Mouse (Mus musculus) midbrain, embryonic 10.5 days (tissue): Measurements from ENCODE around the gene Trim66. TPM values are rescaled to one million over a fixed set of nuclear protein-coding genes. Genes with fewer than 3 reads are reported as not detected.

ENCODE experiments used
- DNase-seq: peaks from one replicate; pipeline ENCODE4 v3.0.0-alpha.2; 2017; ENCODE audit warnings: low spot score
- H3K27ac ChIP-seq: fragments of 300-500 bp; sonication (generic); replicated peaks from 2 replicates; pipeline ENCODE4 v1.5.1; 2016; ENCODE audit warnings: mild to moderate bottlenecking
- H3K27me3 ChIP-seq: fragments of 300-500 bp; sonication (generic); 2 replicates; pipeline ENCODE4 v1.6.1; 2016; ENCODE audit warnings: low read depth, mild to moderate bottlenecking; ENCODE audit not compliant: poor library complexity, severe bottlenecking
- H3K36me3 ChIP-seq: fragments of 300-500 bp; sonication (generic); 2 replicates; pipeline ENCODE4 v1.6.1; 2016; ENCODE audit warnings: mild to moderate bottlenecking, moderate library complexity
- H3K4me1 ChIP-seq: fragments of 300-500 bp; sonication (generic); 2 replicates; pipeline ENCODE4 v1.6.1; 2016
- H3K4me3 ChIP-seq: fragments of 300-500 bp; sonication (generic); 2 replicates; pipeline ENCODE4 v1.5.1; 2016; ENCODE audit warnings: mild to moderate bottlenecking, moderate library complexity
- H3K9me3 ChIP-seq: fragments of 300-500 bp; sonication (generic); replicated peaks from 2 replicates; pipeline ENCODE4 v1.6.1; 2016; ENCODE audit warnings: mild to moderate bottlenecking
- WGBS: fragments of 180-500 bp; shearing (Covaris S2); methylation state at CpG from one replicate; pipeline ENCODE4 v1.1.7; 2016; 5-methylcytosine and 5-hydroxymethylcytosine counted together
- polyA plus RNA-seq: library from polyadenylated mRNA; unstranded; fragments of >200 nt; fragmentation: Nextera tagmentation; extraction: Ambion mirVana; gene quantifications from 2 replicates; pipeline ENCODE4 v1.2.1, GENCODE M21; 2016

Trim66 gene
- 0.09 and 0.12 TPM in 2 replicates for polyA plus RNA-seq

DNA sequence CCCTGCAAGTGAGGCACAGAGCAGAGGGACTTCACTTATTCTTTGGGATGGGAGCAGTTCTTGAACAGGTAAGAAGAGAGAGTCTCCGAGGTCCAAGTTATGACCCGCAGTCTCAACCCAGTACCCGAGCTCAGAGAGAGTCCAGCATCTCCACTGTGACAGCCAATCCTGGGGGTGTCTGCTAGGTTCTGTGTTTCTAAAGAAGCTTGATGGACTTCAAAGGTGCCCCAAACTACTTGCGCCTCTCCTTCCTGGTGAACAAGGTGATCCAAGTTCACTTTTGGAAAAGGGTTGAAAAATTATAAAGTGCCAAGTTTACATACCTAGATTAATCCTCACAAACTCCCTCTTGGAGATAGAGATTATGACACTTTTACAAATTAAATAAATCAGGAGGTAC lies at the start of gene Trim66:
Gene Trim66 (minus strand): TSS at position 101 of the 400 bp plus-strand sequence.
- no peaks in the 10 kb centered on the region for H3K9me3 ChIP-seq
- H3K36me3 ChIP-seq: no peaks in the 10 kb centered on the region
- H3K4me3 ChIP-seq: peak within 1 kb of the TSS; percentile 24; the same call in 1 of the 2 replicates
- peak within 1 kb of the TSS; percentile 61 for H3K27ac ChIP-seq
- no peaks in the 10 kb centered on the region for H3K27me3 ChIP-seq
- no peak for DNase-seq
- H3K4me1 ChIP-seq: peaks cover 14% of the 10 kb centered on the region
- 84% methylated on average over 4 of the region's 4 CpGs for WGBS

DNA sequence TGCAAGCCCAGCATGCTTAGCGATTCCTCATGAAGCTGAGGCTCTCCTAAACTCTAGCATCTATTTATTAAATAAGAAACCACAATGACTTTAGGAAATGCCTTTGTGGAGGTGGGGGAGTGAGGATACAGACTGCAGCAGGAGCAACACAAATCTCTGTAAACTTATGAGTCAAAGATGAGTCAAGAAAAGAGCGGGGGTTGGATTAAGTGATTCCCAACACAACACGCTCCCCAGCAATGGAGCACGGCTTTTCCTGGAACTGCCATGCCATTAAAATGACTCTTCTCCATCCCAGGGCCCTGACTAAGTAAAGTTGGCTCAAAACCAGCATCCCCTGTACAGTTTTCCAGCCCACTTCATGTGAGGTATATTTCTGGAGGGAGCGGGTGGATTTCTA lies 38.8 kb upstream of the Trim66 start:
- WGBS: 93% methylated on average over 5 of the region's 5 CpGs

DNA sequence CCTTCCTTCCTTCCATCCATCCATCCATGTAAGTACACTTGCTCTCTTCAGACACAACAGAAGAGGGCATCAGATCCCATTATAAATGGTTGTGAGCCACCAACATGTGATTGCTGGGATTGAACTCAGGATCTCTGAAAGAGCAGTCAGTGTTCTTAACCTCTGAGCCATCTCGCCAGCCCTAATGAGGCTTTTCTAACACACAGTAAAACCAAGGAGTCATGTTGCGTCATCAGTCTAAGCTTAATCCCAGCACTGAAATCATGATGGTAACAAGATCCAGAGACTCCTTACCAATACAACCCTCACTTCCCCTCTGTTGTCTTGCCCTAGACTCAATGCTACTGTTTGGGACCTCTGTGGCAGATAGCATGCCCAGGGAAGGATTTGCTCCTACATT lies 38.3 kb upstream of the Trim66 start:
- H3K36me3 ChIP-seq: peaks cover 74% of the 10 kb centered on the region
- no peak for DNase-seq
- 91% methylated on average over 2 of the region's 2 CpGs for WGBS

More for the DNA sequence above, 38.8 kb upstream of the Trim66 start:
- Histone ChIP-seq H3K4me3 (no peak overlapping the region), H3K4me1 (no peaks in the 10 kb centered on the region), H3K27me3 (no peaks in the 10 kb centered on the region), H3K36me3 (peaks cover 71% of the 10 kb centered on the region), H3K27ac (no peak overlapping the region), H3K9me3 (no peaks in the 10 kb centered on the region)
- DNase-seq: no peak

DNA sequence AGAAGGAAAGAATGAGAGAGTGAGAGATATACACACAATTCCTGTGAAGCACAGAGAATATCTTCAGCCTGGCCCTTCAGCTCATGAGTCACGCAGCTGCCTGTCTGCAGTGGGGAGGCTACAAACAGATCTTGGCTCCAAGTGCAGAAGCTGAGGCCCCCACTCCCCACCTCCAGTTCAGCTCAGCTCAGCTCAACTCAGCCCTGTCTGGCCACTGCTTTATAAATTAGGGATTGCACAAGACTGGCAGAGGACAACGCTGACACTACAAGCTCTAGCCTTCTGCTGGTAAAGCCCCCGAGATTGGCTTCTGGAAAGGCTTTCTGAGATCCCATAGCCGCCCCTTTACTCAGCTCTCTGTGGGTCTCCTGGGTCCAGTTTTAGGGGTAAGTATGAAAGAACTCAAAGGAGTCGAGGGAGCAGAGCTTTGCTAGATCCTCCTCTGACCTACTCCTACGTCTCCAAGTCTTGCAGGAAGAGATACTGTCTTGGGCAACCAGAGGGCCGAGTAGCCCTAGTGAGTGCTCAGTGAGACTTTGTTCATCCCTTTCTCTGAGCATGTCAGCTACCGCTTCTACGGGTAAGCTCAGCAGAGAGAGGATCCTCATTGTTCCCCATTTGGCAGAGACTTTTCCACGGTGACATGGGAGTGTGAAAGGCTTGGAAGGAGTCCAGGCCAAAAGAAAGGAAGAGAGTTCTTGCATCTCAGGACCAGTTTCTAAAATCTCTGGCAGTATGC lies 37.5 kb upstream of the Trim66 start:
- Histone ChIP-seq H3K27me3 (no peaks in the 10 kb centered on the region), H3K9me3 (no peaks in the 10 kb centered on the region), H3K4me1 (no peaks in the 10 kb centered on the region), H3K36me3 (peaks cover 76% of the 10 kb centered on the region), H3K4me3 (no peak overlapping the region), H3K27ac (peak overlapping the region; percentile 30; the same call in 1 of the 2 replicates)
- WGBS: 82% methylated on average over 10 of the region's 10 CpGs
- no peak for DNase-seq

More for the DNA sequence above, 38.3 kb upstream of the Trim66 start:
- H3K4me1 ChIP-seq: no peaks in the 10 kb centered on the region
- no peak overlapping the region for H3K4me3 ChIP-seq
- no peak overlapping the region for H3K27ac ChIP-seq
- no peaks in the 10 kb centered on the region for H3K27me3 ChIP-seq
- H3K9me3 ChIP-seq: no peaks in the 10 kb centered on the region

DNA sequence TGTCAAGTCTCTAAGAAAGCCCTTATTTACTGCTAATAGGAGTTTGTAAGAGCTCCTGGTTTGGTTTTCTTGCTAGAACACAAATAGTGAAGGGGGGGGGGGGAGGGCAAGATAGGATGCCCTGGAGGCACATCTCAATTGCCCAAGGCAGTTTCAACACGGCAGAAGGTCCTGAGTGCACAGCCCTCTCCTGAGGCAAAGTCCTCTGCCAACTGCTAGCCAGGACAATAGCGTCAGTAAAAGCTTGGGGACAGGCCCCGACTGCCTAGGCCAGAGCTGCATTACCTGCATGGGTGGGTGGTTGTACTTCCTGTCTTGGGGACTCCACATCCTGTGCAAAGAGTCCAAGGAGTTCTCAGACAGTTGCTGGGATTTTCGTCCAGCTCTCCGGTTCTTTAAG lies 36.9 kb upstream of the Trim66 start:
- Histone ChIP-seq H3K27ac (no peak overlapping the region), H3K4me1 (no peaks in the 10 kb centered on the region), H3K36me3 (peaks cover 78% of the 10 kb centered on the region), H3K27me3 (no peaks in the 10 kb centered on the region), H3K4me3 (no peak overlapping the region), H3K9me3 (no peaks in the 10 kb centered on the region)
- WGBS: 81% methylated on average over 5 of the region's 5 CpGs
- DNase-seq: no peak

DNA sequence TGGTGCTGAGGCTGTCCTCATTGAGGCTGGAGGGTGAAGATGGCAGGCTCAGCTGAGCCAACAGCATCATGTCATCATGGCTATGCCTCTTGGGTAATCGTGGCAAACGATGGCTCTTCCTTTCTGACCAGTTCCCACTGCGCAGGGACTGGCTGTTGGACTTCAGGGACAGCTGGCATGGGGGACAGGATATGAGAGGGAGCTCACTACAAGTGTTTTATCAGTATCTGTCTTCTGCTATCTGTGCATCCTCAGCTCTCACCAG lies 34.4 kb upstream of the Trim66 start:
- peaks cover 73% of the 10 kb centered on the region for H3K36me3 ChIP-seq

DNA sequence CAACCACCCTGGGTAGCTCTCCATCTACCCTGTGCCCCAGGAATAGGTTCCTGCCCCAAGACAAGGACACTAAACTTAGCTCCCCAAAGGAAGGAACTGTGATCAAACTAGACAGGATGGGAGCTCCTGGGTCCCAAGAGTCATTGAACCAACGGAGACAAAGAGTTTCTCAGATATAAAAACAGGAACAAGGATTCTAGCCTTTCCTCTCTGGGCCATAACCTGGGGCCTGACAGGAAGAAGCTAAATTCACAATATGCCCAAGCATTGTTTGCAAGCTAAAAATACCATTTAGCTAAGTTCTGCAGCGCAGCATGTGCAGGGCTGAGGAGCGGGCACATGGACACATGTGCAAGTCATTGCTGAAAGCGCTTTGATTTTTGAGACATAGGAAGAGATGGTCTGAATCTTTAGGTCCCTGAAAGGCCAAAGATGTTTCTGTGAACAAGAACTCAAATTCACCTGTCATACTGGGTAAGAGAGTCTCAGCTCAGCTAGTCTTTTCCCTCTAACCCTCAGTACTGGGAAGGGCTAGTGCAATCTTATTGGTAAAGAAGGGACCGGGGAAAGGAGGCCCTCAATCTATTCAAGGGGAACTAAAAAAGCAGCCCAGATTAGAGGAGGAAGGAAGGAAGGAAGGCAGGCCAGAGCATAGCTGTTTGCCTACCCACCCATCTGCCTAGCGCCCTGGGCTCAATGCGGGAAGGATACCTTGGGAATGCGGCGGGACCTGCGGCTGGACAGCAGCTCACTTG lies 33.9 kb upstream of the Trim66 start:
- Histone ChIP-seq H3K36me3 (peaks cover 73% of the 10 kb centered on the region), H3K27me3 (no peaks in the 10 kb centered on the region), H3K4me1 (peaks cover under 1% of the 10 kb centered on the region; the same call in 1 of the 2 replicates), H3K9me3 (no peaks in the 10 kb centered on the region), H3K27ac (no peak overlapping the region), H3K4me3 (no peak overlapping the region)
- no peak for DNase-seq
- WGBS: 93% methylated on average over 10 of the region's 10 CpGs

More for the DNA sequence above, 34.4 kb upstream of the Trim66 start:
- WGBS: 89% methylated on average over 3 of the region's 3 CpGs
- no peaks in the 10 kb centered on the region for H3K4me1 ChIP-seq
- no peak for DNase-seq
- no peaks in the 10 kb centered on the region for H3K27me3 ChIP-seq
- no peak overlapping the region for H3K4me3 ChIP-seq
- no peaks in the 10 kb centered on the region for H3K9me3 ChIP-seq
- no peak overlapping the region for H3K27ac ChIP-seq

DNA sequence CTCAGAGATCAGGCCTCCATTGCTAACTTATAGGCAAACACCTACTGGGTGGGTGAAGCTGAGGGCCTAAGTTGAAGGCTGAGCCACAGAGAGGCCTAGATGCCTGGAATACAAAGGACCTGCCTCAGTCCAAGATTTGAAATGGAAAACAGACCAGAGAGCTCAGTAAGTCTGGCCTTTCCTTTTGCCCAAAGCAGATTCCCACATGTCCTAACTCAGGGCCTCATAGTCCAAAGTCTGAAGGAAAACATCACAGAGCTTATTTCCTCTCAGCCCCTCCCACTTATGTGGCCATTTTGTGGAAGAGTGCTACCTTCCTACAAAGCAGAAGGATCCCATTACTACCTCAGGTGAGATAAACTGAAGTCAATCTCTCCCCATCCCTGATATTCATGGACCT lies 33.0 kb upstream of the Trim66 start:
- H3K27me3 ChIP-seq: no peaks in the 10 kb centered on the region
- peaks cover 5% of the 10 kb centered on the region; the same call in 1 of the 2 replicates for H3K4me1 ChIP-seq
- H3K27ac ChIP-seq: no peak overlapping the region
- DNase-seq: no peak
- H3K36me3 ChIP-seq: peaks cover 77% of the 10 kb centered on the region
- no peaks in the 10 kb centered on the region for H3K9me3 ChIP-seq
- H3K4me3 ChIP-seq: no peak overlapping the region

DNA sequence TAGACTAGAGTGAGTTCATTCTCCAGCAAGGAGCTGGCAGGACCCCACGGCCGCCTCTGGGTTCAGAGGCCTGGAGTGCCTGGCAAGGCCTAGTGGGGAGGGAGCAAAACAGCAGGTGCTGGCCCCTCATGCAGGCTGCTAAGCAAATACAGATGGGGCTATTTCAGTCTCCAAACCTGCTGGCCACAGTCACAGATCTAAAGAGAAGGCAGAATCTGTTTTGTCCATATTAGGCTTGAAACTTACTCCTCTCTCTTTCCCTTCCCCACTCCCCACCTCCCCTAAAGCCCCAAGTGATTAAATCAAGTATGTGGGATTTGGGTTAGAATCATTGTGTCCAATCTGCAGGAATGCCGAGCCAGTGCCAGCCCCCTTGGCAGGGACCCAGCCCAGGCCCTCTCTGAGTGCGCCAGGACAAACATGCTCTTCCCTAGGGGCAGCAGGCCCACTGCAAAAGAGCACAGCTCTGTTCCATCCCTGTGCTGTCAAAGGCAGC lies 28.6 kb upstream of the Trim66 start:
- Histone ChIP-seq H3K4me1 (peaks cover 5% of the 10 kb centered on the region; the same call in 1 of the 2 replicates), H3K27ac (0 out of 2 replicates have a peak overlapping the region, but pooled peaks have one; percentile 46), H3K36me3 (peaks cover 77% of the 10 kb centered on the region), H3K27me3 (no peaks in the 10 kb centered on the region), H3K4me3 (no peak overlapping the region), H3K9me3 (no peaks in the 10 kb centered on the region)
- 58% methylated on average over 4 of the region's 4 CpGs for WGBS
- DNase-seq: no peak

DNA sequence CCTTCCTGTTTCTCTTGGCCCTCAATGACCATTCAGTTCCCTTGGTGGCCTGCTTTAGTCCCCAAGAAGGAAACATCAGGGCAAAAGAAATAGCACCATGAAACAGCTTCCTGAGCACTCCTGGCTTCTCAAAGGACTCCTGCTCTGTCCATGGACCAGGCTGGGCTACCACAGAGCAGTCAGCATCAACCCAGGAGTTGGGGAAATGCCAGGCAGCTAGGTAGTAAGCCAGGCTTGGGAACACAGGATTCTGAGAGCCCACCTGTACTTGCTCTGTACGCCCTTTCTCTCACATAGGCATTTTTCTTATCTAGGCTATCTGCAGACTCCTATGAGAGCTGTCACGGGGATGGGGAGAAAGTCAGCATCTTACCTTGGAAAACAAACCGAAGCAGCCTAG lies 27.0 kb upstream of the Trim66 start:
- DNase-seq: no peak
- Histone ChIP-seq H3K4me1 (peaks cover 5% of the 10 kb centered on the region; the same call in 1 of the 2 replicates), H3K4me3 (no peak overlapping the region), H3K27ac (no peak overlapping the region), H3K36me3 (peaks cover 78% of the 10 kb centered on the region), H3K27me3 (no peaks in the 10 kb centered on the region), H3K9me3 (no peaks in the 10 kb centered on the region)
- WGBS: 94% methylated on average over 3 of the region's 3 CpGs

DNA sequence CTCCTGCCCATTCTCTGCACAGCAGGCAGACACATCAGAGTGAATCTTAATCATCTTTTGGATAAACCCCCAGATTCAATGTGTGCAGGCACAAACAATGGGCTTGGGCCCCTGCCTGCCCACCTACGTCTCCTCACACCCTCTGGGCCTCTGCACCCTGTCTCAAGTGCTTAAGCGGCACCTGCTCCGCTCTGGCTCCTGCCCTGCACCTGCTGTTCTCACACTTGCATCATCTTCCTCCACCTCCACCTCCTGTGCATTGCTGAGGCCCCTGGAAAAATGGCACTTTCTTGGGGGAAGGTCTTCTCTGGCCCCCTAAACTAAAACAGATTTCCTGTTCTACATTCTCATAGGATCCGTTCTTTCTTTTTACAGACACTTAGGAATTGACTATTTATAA lies 26.0 kb upstream of the Trim66 start:
- Histone ChIP-seq H3K4me1 (peaks cover 5% of the 10 kb centered on the region; the same call in 1 of the 2 replicates), H3K4me3 (no peak overlapping the region), H3K9me3 (no peaks in the 10 kb centered on the region), H3K27me3 (no peaks in the 10 kb centered on the region), H3K27ac (no peak overlapping the region), H3K36me3 (peaks cover 72% of the 10 kb centered on the region)
- DNase-seq: no peak
- 95% methylated on average over 4 of the region's 4 CpGs for WGBS

DNA sequence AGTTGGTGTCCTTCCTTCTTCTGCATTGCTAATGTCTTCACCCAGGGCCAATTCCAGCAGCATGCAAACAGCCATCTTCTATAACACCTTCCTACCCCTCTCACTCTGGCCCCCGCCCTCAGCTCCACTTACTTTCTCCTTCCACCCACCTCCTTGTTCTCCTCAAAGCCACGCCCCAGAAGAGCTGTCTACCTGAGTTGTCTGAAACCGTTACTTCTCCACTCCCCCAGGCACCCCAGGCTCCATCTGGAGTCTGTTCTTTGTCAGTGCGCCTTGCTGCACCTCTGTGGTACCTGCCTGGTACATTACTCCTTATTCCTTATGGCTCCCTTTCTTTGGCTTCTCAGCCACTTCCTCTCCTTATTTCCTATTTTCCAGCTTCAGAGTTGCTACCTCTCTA lies 25.2 kb upstream of the Trim66 start:
- Histone ChIP-seq H3K36me3 (peaks cover 66% of the 10 kb centered on the region), H3K27ac (no peak overlapping the region), H3K9me3 (no peaks in the 10 kb centered on the region), H3K4me3 (no peak overlapping the region), H3K4me1 (peaks cover 5% of the 10 kb centered on the region; the same call in 1 of the 2 replicates), H3K27me3 (no peaks in the 10 kb centered on the region)
- WGBS: 81% methylated on average over 4 of the region's 4 CpGs
- no peak for DNase-seq

DNA sequence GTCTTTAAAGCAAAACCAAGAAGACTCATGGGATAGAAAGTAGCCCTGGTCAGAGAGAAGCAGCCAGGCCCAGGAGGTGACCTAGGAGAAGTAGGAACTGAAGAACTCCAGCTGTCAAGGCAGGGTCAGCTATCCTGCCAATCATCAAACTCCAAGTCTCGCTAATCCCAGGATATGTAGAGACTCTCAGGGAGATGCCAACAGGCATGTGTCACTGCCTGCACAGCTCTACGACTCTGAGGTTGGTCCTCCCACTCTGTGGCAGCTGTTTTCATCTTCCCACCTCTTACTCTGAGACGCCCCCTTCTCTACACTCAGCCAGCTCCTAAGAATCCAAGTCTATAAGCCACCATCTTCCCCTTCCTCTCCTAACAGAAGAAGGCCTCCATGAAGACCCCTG lies 24.8 kb upstream of the Trim66 start:
- 86% methylated on average over 3 of the region's 3 CpGs for WGBS
- H3K27ac ChIP-seq: no peak overlapping the region
- peaks cover 68% of the 10 kb centered on the region for H3K36me3 ChIP-seq
- DNase-seq: no peak
- no peaks in the 10 kb centered on the region for H3K9me3 ChIP-seq
- no peak overlapping the region for H3K4me3 ChIP-seq
- H3K4me1 ChIP-seq: peaks cover 5% of the 10 kb centered on the region; the same call in 1 of the 2 replicates
- H3K27me3 ChIP-seq: no peaks in the 10 kb centered on the region
